Mouse (Mus musculus): ENCODE results near the gene 4932414N04Rik.

4932414N04Rik gene

GRCm38 (mm10) chr2:68794616-68795015, 138.3 kb downstream of the 4932414N04Rik start:
- no peak for TF ChIP-seq GATA4 (IDR thresholded peaks at IDR 0.05; ENCODE audit: insufficient replicate concordance, low read length)

- TF ChIP-seq GATA4 (IDR thresholded peaks at IDR 0.05; ENCODE audit: insufficient replicate concordance, low read length): peak; percentile 30
Observed at GRCm38 (mm10) chr2:68796011-68796775, 139.9 kb downstream of the 4932414N04Rik start.

GRCm38 (mm10) chr2:68797106-68797505, 140.8 kb downstream of the 4932414N04Rik start:
- TF ChIP-seq GATA4 (IDR thresholded peaks at IDR 0.05; ENCODE audit: insufficient replicate concordance, low read length): no peak

Measured in liver, adult (tissue).